Mouse (Mus musculus) C2C12 (cell line): Measurements from ENCODE around the gene Card11. TPM values are rescaled to one million over a fixed set of nuclear protein-coding genes. Genes with fewer than 3 reads are reported as not detected.

Source experiments
- H3K27me3 ChIP-seq: one replicate; pipeline ENCODE4 v1.6.1; 2011; ENCODE audit not compliant: control insufficient read depth, insufficient read depth, insufficient read length
- H3K36me3 ChIP-seq: one replicate; pipeline ENCODE4 v1.6.1; 2011; ENCODE audit not compliant: control insufficient read depth, insufficient read depth
- H3K4me3 ChIP-seq: one replicate; pipeline ENCODE4 v1.5.1; 2011; ENCODE audit warnings: mild to moderate bottlenecking, control low read depth; ENCODE audit not compliant: poor library complexity, insufficient read depth, severe bottlenecking
- H3K79me2 ChIP-seq: one replicate; pipeline ENCODE4 v1.6.1; 2011; ENCODE audit not compliant: control insufficient read depth, insufficient read depth
- H3K79me3 ChIP-seq: one replicate; pipeline ENCODE4 v1.6.1; 2011; ENCODE audit warnings: low read depth, control low read depth
- H3ac ChIP-seq: one replicate; pipeline ENCODE3; 2011; ENCODE audit warnings: low read depth; ENCODE audit not compliant: control insufficient read depth, insufficient read length
- CEBPB ChIP-seq: IDR thresholded peaks from one replicate; pipeline ENCODE4 v1.6.1; 2011; ENCODE audit warnings: low read depth, mild to moderate bottlenecking, control low read depth, moderate library complexity
- CTCF ChIP-seq: IDR thresholded peaks from one replicate; pipeline ENCODE4 v1.5.1; 2011; ENCODE audit not compliant: control insufficient read depth, insufficient read depth, insufficient read length
- FOSL1 ChIP-seq: IDR thresholded peaks from one replicate; pipeline ENCODE4 v1.8.0; 2011; ENCODE audit warnings: mild to moderate bottlenecking, low read length; ENCODE audit not compliant: poor library complexity, insufficient read depth, severe bottlenecking
- MAX ChIP-seq: IDR thresholded peaks from one replicate; pipeline ENCODE4 v1.6.1; 2011; ENCODE audit warnings: mild to moderate bottlenecking, control low read depth
- MYOD1 ChIP-seq: IDR thresholded peaks from one replicate; pipeline ENCODE4 v1.6.1; 2011; ENCODE audit warnings: low read depth; ENCODE audit not compliant: control insufficient read depth, insufficient read length
- MYOG ChIP-seq: IDR thresholded peaks from one replicate; pipeline ENCODE4 v1.6.1; 2011; ENCODE audit not compliant: control insufficient read depth, insufficient read length; ENCODE audit errors: extremely low read depth
- USF1 ChIP-seq: IDR thresholded peaks from one replicate; pipeline ENCODE4 v1.6.1; 2011; ENCODE audit warnings: low read depth, mild to moderate bottlenecking, control low read depth, moderate library complexity
- polyA plus RNA-seq: library from polyadenylated mRNA; unstranded; fragments of >200 nt; fragmentation: generic; extraction: Trizol; gene quantifications from one replicate; pipeline ENCODE4 v1.2.1, GENCODE M21; 2012; ENCODE audit warnings: missing spikeins

Gene Card11
- polyA plus RNA-seq, 1 experiment: not detected

GRCm38 (mm10) chr5:140931523-140932229 lies 68.7 kb downstream of the Card11 start:
- TF ChIP-seq MYOG: no peak
- no peak for TF ChIP-seq CTCF
- no peak for TF ChIP-seq MYOD1
- TF ChIP-seq MAX: no peak
- TF ChIP-seq CEBPB: no peak
- no peak for TF ChIP-seq FOSL1
- no peak for TF ChIP-seq USF1

GRCm38 (mm10) chr5:140918519-140918918 lies 81.9 kb downstream of the Card11 start:
- Histone ChIP-seq H3K27me3 (no peaks in the 10 kb centered on the region), H3K4me3 (no peak overlapping the region), H3K36me3 (no peaks in the 10 kb centered on the region), H3K79me3 (no peaks in the 10 kb centered on the region), H3K79me2 (no peaks in the 10 kb centered on the region), H3ac (no peak overlapping the region)
- TF ChIP-seq USF1 (no peak), CEBPB (no peak)

More at GRCm38 (mm10) chr5:140931523-140932229, 68.7 kb downstream of the Card11 start:
- Histone ChIP-seq H3K79me3 (no peaks in the 10 kb centered on the region), H3K36me3 (no peaks in the 10 kb centered on the region), H3ac (no peak overlapping the region), H3K27me3 (no peaks in the 10 kb centered on the region), H3K79me2 (no peaks in the 10 kb centered on the region), H3K4me3 (no peak overlapping the region)

- Histone ChIP-seq H3K4me3 (no peak overlapping the region), H3K36me3 (no peaks in the 10 kb centered on the region), H3K79me2 (no peaks in the 10 kb centered on the region), H3K79me3 (no peaks in the 10 kb centered on the region), H3K27me3 (no peaks in the 10 kb centered on the region), H3ac (no peak overlapping the region)
- TF ChIP-seq CTCF: no peak
- TF ChIP-seq MAX: no peak
- no peak for TF ChIP-seq USF1
Measured at GRCm38 (mm10) chr5:140917807-140918206, 82.6 kb downstream of the Card11 start.

- H3ac ChIP-seq: no peak overlapping the region
- no peaks in the 10 kb centered on the region for H3K36me3 ChIP-seq
- TF ChIP-seq MYOG (no peak), MAX (no peak), CEBPB (no peak), FOSL1 (no peak), CTCF (no peak), MYOD1 (no peak), USF1 (no peak)
- no peak overlapping the region for H3K4me3 ChIP-seq
- H3K79me3 ChIP-seq: no peaks in the 10 kb centered on the region
- no peaks in the 10 kb centered on the region for H3K27me3 ChIP-seq
- H3K79me2 ChIP-seq: no peaks in the 10 kb centered on the region
Measured at GRCm38 (mm10) chr5:140910841-140911240, 89.5 kb downstream of the Card11 start.

GRCm38 (mm10) chr5:140900866-140901265 lies 99.5 kb downstream of the Card11 start:
- Histone ChIP-seq H3K27me3 (no peaks in the 10 kb centered on the region), H3K79me2 (no peaks in the 10 kb centered on the region), H3K79me3 (no peaks in the 10 kb centered on the region), H3K36me3 (no peaks in the 10 kb centered on the region), H3K4me3 (no peak overlapping the region), H3ac (no peak overlapping the region)
- TF ChIP-seq MYOG: no peak
- no peak for TF ChIP-seq CEBPB
- no peak for TF ChIP-seq MYOD1
- TF ChIP-seq MAX: no peak
- no peak for TF ChIP-seq CTCF
- TF ChIP-seq FOSL1: no peak
- no peak for TF ChIP-seq USF1

GRCm38 (mm10) chr5:140891080-140891479 lies 109.3 kb downstream of the Card11 start:
- peaks cover 3% of the 10 kb centered on the region for H3K27me3 ChIP-seq
- H3K4me3 ChIP-seq: no peak overlapping the region
- no peaks in the 10 kb centered on the region for H3K36me3 ChIP-seq
- TF ChIP-seq USF1 (no peak), MYOG (no peak), CEBPB (no peak), MAX (no peak), CTCF (no peak), MYOD1 (no peak), FOSL1 (no peak)
- H3ac ChIP-seq: no peak overlapping the region
- H3K79me3 ChIP-seq: no peaks in the 10 kb centered on the region
- H3K79me2 ChIP-seq: no peaks in the 10 kb centered on the region
